Mouse (Mus musculus) granulocyte monocyte progenitor cell, adult 5-6 weeks (primary cell): Measurements from ENCODE around the gene 1110008P14Rik. TPM values are rescaled to one million over a fixed set of nuclear protein-coding genes. Genes with fewer than 3 reads are reported as not detected.

Experiments used
- ATAC-seq: replicated peaks from 2 replicates; pipeline ENCODE4 v1.8.0; 2016; ENCODE audit warnings: mild to moderate bottlenecking, moderate TSS enrichment, inconsistent platforms; ENCODE audit not compliant: poor library complexity, severe bottlenecking
- total RNA-seq, 2 experiments: library from RNA; stranded (forward) in 1 of 2; stranded (reverse) in 1 of 2; fragments of 200-712, 200-1000 nt in 1 of 2; fragments of >200 nt in 1 of 2; fragmentation: Nextera tagmentation in 1 of 2; gene quantifications; 2 replicates each; pipeline ENCODE4 v1.2.3; 2014 to 2017

The 1110008P14Rik gene
- total RNA-seq, 2 experiments from 2014 or later: 5.5 to 20.7 TPM

- no peak for ATAC-seq
These were observed 34.7 kb downstream of the 1110008P14Rik start for GRCm38 (mm10) chr2:32347019-32347418.

- ATAC-seq: no peak
These were observed 37.0 kb downstream of the 1110008P14Rik start for GRCm38 (mm10) chr2:32344598-32345321.

- no peak for ATAC-seq
These were observed 37.7 kb downstream of the 1110008P14Rik start for GRCm38 (mm10) chr2:32344056-32344455.

GRCm38 (mm10) chr2:32343351-32343671 lies 38.4 kb downstream of the 1110008P14Rik start:
- ATAC-seq: no peak

GRCm38 (mm10) chr2:32342539-32343350 lies 39.0 kb downstream of the 1110008P14Rik start:
- ATAC-seq: no peak

GRCm38 (mm10) chr2:32342039-32342438 lies 39.7 kb downstream of the 1110008P14Rik start:
- ATAC-seq: no peak

GRCm38 (mm10) chr2:32341634-32341939 lies 40.2 kb downstream of the 1110008P14Rik start:
- ATAC-seq: no peak

- ATAC-seq: no peak
These were observed 40.7 kb downstream of the 1110008P14Rik start for GRCm38 (mm10) chr2:32340836-32341633.

- ATAC-seq: no peak
These were observed 41.7 kb downstream of the 1110008P14Rik start for GRCm38 (mm10) chr2:32339912-32340642.

GRCm38 (mm10) chr2:32335888-32336287 lies 45.9 kb downstream of the 1110008P14Rik start:
- ATAC-seq: 0 out of 2 replicates have a peak, but pooled peaks have one; percentile 22

GRCm38 (mm10) chr2:32332159-32332558 lies 49.6 kb downstream of the 1110008P14Rik start:
- no peak for ATAC-seq

- no peak for ATAC-seq
These were observed 52.2 kb downstream of the 1110008P14Rik start for GRCm38 (mm10) chr2:32329531-32329930.

- ATAC-seq: no peak
These were observed 52.8 kb downstream of the 1110008P14Rik start for GRCm38 (mm10) chr2:32328911-32329460.

GRCm38 (mm10) chr2:32327200-32327599 lies 54.5 kb downstream of the 1110008P14Rik start:
- ATAC-seq: no peak

Other genes with a start within 250 kb of the 1110008P14Rik start
- gene Prrc2b, start 230.9 kb downstream of the 1110008P14Rik start, total RNA-seq (2014; fragmentation: Nextera tagmentation): 32.6 and 46.7 TPM in 2 replicates
- 10.5 and 12.8 TPM in 2 replicates for gene Prrc2b, start 230.9 kb downstream of the 1110008P14Rik start, total RNA-seq (2017)
- 17.8 and 30.8 TPM in 2 replicates for gene Pomt1, start 145.3 kb downstream of the 1110008P14Rik start, total RNA-seq (2014; fragmentation: Nextera tagmentation)
- gene Pomt1, start 145.3 kb downstream of the 1110008P14Rik start, total RNA-seq (2017): 40.3 and 51.3 TPM in 2 replicates
- gene Uck1, start 121.8 kb downstream of the 1110008P14Rik start, total RNA-seq (2014; fragmentation: Nextera tagmentation): 37.7 and 43.5 TPM in 2 replicates
- gene Uck1, start 121.8 kb downstream of the 1110008P14Rik start, total RNA-seq (2017): 28.8 and 33.7 TPM in 2 replicates
- 32.2 and 38.0 TPM in 2 replicates for gene Golga2, start 94.6 kb downstream of the 1110008P14Rik start, total RNA-seq (2014; fragmentation: Nextera tagmentation)
- 49.7 and 50.9 TPM in 2 replicates for gene Golga2, start 94.6 kb downstream of the 1110008P14Rik start, total RNA-seq (2017)
- gene Swi5, start 93.9 kb downstream of the 1110008P14Rik start, total RNA-seq (2014; fragmentation: Nextera tagmentation): 283 and 409 TPM in 2 replicates
- 384 and 442 TPM in 2 replicates for gene Swi5, start 93.9 kb downstream of the 1110008P14Rik start, total RNA-seq (2017)
- gene Ciz1, start 29.6 kb downstream of the 1110008P14Rik start, total RNA-seq (2014; fragmentation: Nextera tagmentation): 80.5 and 92.0 TPM in 2 replicates
- 50.8 and 52.0 TPM in 2 replicates for gene Ciz1, start 29.6 kb downstream of the 1110008P14Rik start, total RNA-seq (2017)
- 0.85 TPM in 1 of 2 replicates, not detected in the other for gene Dnm1, start 28.6 kb downstream of the 1110008P14Rik start, total RNA-seq (2014; fragmentation: Nextera tagmentation)
- gene Dnm1, start 28.6 kb downstream of the 1110008P14Rik start, total RNA-seq (2017): not detected in 2 replicates
- gene Lcn2, start 6.3 kb upstream of the 1110008P14Rik start, total RNA-seq (2014; fragmentation: Nextera tagmentation): 24.8 and 50.9 TPM in 2 replicates
- 51.1 and 62.2 TPM in 2 replicates for gene Lcn2, start 6.3 kb upstream of the 1110008P14Rik start, total RNA-seq (2017)
- gene Ptges2, start 14.0 kb upstream of the 1110008P14Rik start, total RNA-seq (2014; fragmentation: Nextera tagmentation): 17.8 and 32.2 TPM in 2 replicates
- gene Ptges2, start 14.0 kb upstream of the 1110008P14Rik start, total RNA-seq (2017): 15.2 and 23.4 TPM in 2 replicates
- gene Naif1, start 68.5 kb upstream of the 1110008P14Rik start, total RNA-seq (2014; fragmentation: Nextera tagmentation): 3.7 and 4.6 TPM in 2 replicates
- gene Naif1, start 68.5 kb upstream of the 1110008P14Rik start, total RNA-seq (2017): 3.0 and 4.8 TPM in 2 replicates
- gene Slc25a25, start 69.5 kb upstream of the 1110008P14Rik start, total RNA-seq (2014; fragmentation: Nextera tagmentation): 7.1 and 19.9 TPM in 2 replicates
- gene Slc25a25, start 69.5 kb upstream of the 1110008P14Rik start, total RNA-seq (2017): 8.1 and 14.6 TPM in 2 replicates
- 2.4 and 3.8 TPM in 2 replicates for gene Fam102a, start 153.4 kb upstream of the 1110008P14Rik start, total RNA-seq (2014; fragmentation: Nextera tagmentation)
- gene Fam102a, start 153.4 kb upstream of the 1110008P14Rik start, total RNA-seq (2017): 1.3 and 1.5 TPM in 2 replicates
- gene Dpm2, start 188.9 kb upstream of the 1110008P14Rik start, total RNA-seq (2014; fragmentation: Nextera tagmentation): 93.4 and 126 TPM in 2 replicates
- gene Dpm2, start 188.9 kb upstream of the 1110008P14Rik start, total RNA-seq (2017): 32.8 and 33.4 TPM in 2 replicates
- gene Pip5kl1, start 192.9 kb upstream of the 1110008P14Rik start, total RNA-seq (2014; fragmentation: Nextera tagmentation): 1.8 TPM in 1 of 2 replicates, not detected in the other
- gene Pip5kl1, start 192.9 kb upstream of the 1110008P14Rik start, total RNA-seq (2017): not detected in 2 replicates
- not detected in 2 replicates for gene 9430097D07Rik, start 193.7 kb upstream of the 1110008P14Rik start, total RNA-seq (2014; fragmentation: Nextera tagmentation)
- not detected in 2 replicates for gene 9430097D07Rik, start 193.7 kb upstream of the 1110008P14Rik start, total RNA-seq (2017)
- 37.5 and 51.7 TPM in 2 replicates for gene St6galnac4, start 205.2 kb upstream of the 1110008P14Rik start, total RNA-seq (2014; fragmentation: Nextera tagmentation)
- gene St6galnac4, start 205.2 kb upstream of the 1110008P14Rik start, total RNA-seq (2017): 26.0 and 31.9 TPM in 2 replicates
- gene St6galnac6, start 217.8 kb upstream of the 1110008P14Rik start, total RNA-seq (2014; fragmentation: Nextera tagmentation): 16.2 and 19.0 TPM in 2 replicates
- gene St6galnac6, start 217.8 kb upstream of the 1110008P14Rik start, total RNA-seq (2017): 11.3 and 14.2 TPM in 2 replicates
- 3.4 TPM in 1 of 2 replicates, not detected in the other for gene Ak1, start 239.8 kb upstream of the 1110008P14Rik start, total RNA-seq (2014; fragmentation: Nextera tagmentation)
- 0.78 and 3.3 TPM in 2 replicates for gene Ak1, start 239.8 kb upstream of the 1110008P14Rik start, total RNA-seq (2017)